In the genomic region with DNA sequence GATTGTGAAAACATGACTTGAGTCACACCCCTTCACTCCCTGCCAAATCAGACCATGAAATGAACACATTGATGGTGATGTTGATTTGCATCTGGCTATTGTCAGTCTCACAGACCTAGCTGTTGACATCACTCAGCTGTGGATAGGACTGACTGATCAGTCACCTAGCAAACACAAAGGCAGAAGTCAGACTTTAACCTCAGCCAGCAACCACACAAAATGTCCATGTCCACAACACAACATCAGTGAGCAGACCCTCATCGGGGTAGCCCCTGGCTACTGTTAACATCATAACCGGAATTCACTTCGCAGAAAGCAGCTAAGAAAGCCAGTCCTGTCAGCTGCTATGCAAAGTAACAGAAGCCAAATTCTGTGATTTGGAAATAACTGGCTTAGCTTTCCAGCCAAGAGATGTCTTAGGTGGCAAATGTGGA, we compare ENCODE assay signal across 8 mouse cellular contexts.
DNase-seq lines count a peak whose midpoint lies in the region; ATAC-seq and TF ChIP-seq lines count a peak whose summit lies in the region.
"Had no signal": no experiment of that assay in that cellular context is flagged by ENCODE, and none has a peak within 500 bp of the region (broad histone marks: within the 10 kb centered on the region; RNA-seq: fewer than 3 reads in every experiment).

No protein-coding gene starts in this region.

- TF ChIP-seq CTCF in heart, postnatal 0 days (IDR thresholded peaks at IDR 0.05; ENCODE audit: low read depth): no peak

- H3K27ac ChIP-seq in heart, postnatal 0 days (ENCODE audit: low read depth): peak overlapping the region; percentile 67
- no peak overlapping the region for H3K27ac ChIP-seq in midbrain, embryonic 11.5 days (ENCODE audit: low read depth, low read length)
- H3K27ac ChIP-seq in intestine, embryonic 15.5 days: no peak overlapping the region

- no peak overlapping the region for H3K4me2 ChIP-seq in heart, postnatal 0 days (ENCODE audit: low read depth, low read length)
- H3K4me2 ChIP-seq in midbrain, embryonic 11.5 days: no peak overlapping the region
- no peak overlapping the region for H3K4me2 ChIP-seq in intestine, embryonic 15.5 days (replicated peaks)

- TF ChIP-seq EP300 in heart, postnatal 0 days (IDR thresholded peaks at IDR 0.05; ENCODE audit: low read depth): 0 out of 2 replicates have a peak, but pooled peaks have one; percentile 57

- H3K27me3 ChIP-seq in heart, postnatal 0 days (ENCODE audit: control insufficient read depth, insufficient read depth, low read length): no peaks in the 10 kb centered on the region
- no peaks in the 10 kb centered on the region for H3K27me3 ChIP-seq in midbrain, embryonic 11.5 days (ENCODE audit: control insufficient read depth, insufficient read depth, low read length)
- H3K27me3 ChIP-seq in intestine, embryonic 15.5 days (replicated peaks): no peaks in the 10 kb centered on the region

- WGBS in heart, postnatal 0 days: 29% methylated on average over 3 of the region's 3 CpGs
- 62% methylated on average over 3 of the region's 3 CpGs for WGBS in midbrain, embryonic 11.5 days
- WGBS in intestine, embryonic 15.5 days: 82% methylated on average over 3 of the region's 3 CpGs

- no peak overlapping the region for H3K9ac ChIP-seq in heart, postnatal 0 days (replicated peaks; ENCODE audit: low read depth, low read length)
- no peak overlapping the region for H3K9ac ChIP-seq in midbrain, embryonic 11.5 days (ENCODE audit: low read length)
- H3K9ac ChIP-seq in intestine, embryonic 15.5 days: no peak overlapping the region

- H3K9me3 ChIP-seq in heart, postnatal 0 days (replicated peaks; ENCODE audit: control insufficient read depth, low read length): no peaks in the 10 kb centered on the region
- H3K9me3 ChIP-seq in midbrain, embryonic 11.5 days (ENCODE audit: control insufficient read depth, low read length): no peaks in the 10 kb centered on the region
- H3K9me3 ChIP-seq in intestine, embryonic 15.5 days: no peaks in the 10 kb centered on the region

- 0 out of 2 replicates have a peak, but pooled peaks cover 5% of the 10 kb centered on the region for H3K4me1 ChIP-seq in heart, postnatal 0 days (ENCODE audit: control insufficient read depth, insufficient read depth)
- H3K4me1 ChIP-seq in midbrain, embryonic 11.5 days (ENCODE audit: control insufficient read depth, insufficient read depth, low read length): peaks cover 9% of the 10 kb centered on the region; the same call in 1 of the 2 replicates
- H3K4me1 ChIP-seq in intestine, embryonic 15.5 days (replicated peaks): no peaks in the 10 kb centered on the region

- H3K36me3 ChIP-seq in heart, postnatal 0 days (replicated peaks; ENCODE audit: control insufficient read depth, insufficient read depth, low read length): no peaks in the 10 kb centered on the region
- H3K36me3 ChIP-seq in midbrain, embryonic 11.5 days (ENCODE audit: control insufficient read depth, insufficient read depth, low read length): no peaks in the 10 kb centered on the region
- no peaks in the 10 kb centered on the region for H3K36me3 ChIP-seq in intestine, embryonic 15.5 days

- peak; percentile 68; the same call in 1 of the 2 replicates for ATAC-seq in heart, postnatal 0 days (ENCODE audit: insufficient read depth, low read depth)
- ATAC-seq in midbrain, embryonic 11.5 days (ENCODE audit: low FRiP score): peak; percentile 75; the same call in 1 of the 2 replicates
- ATAC-seq in intestine, embryonic 15.5 days: no peak

- no peak overlapping the region for H3K4me3 ChIP-seq in heart, postnatal 0 days (ENCODE audit: low read depth, low read length)
- no peak overlapping the region for H3K4me3 ChIP-seq in midbrain, embryonic 11.5 days (ENCODE audit: low read depth, low read length)
- H3K4me3 ChIP-seq in intestine, embryonic 15.5 days (replicated peaks): no peak overlapping the region

- DNase-seq in brain, adult 2 months (ENCODE audit: low read depth, low spot score): peak; percentile 39
- peak; percentile 47 for DNase-seq in embryo, embryonic 10 days (ENCODE audit: low spot score)
- peak; percentile 52 for DNase-seq in heart, postnatal 0 days (ENCODE audit: low spot score)
- DNase-seq in midbrain, embryonic 11.5 days (ENCODE audit: low spot score, missing footprints): no peak
- no peak for DNase-seq in adrenal gland, adult 8-10 months
- DNase-seq in testis, postnatal 10 days (ENCODE audit: low spot score): no peak
- DNase-seq: kidney, postnatal 10 days had no signal

Comparison
In these comparisons a context has a peak if more than half of its experiments do, and no peak if none do; other contexts are left out.
1. DNase-seq: peak in brain, adult 2 months (single experiment), embryo, embryonic 10 days (single experiment) and heart, postnatal 0 days (single experiment); none in midbrain, embryonic 11.5 days (single experiment), adrenal gland, adult 8-10 months (single experiment) and testis, postnatal 10 days (single experiment).